Mouse (Mus musculus) bone marrow macrophage, adult 2 months (primary cell): Measurements from ENCODE around the gene Tekt4.

ENCODE experiments used
- CTCF ChIP-seq: IDR thresholded peaks from 2 replicates; pipeline ENCODE4 v1.5.1; 2012; ENCODE audit warnings: low read depth, mild to moderate bottlenecking, low read length, moderate library complexity
- POLR2A ChIP-seq: IDR thresholded peaks from 2 replicates; pipeline ENCODE4 v1.6.1; 2012; ENCODE audit warnings: mild to moderate bottlenecking, low read depth, low read length, borderline replicate concordance

DNA sequence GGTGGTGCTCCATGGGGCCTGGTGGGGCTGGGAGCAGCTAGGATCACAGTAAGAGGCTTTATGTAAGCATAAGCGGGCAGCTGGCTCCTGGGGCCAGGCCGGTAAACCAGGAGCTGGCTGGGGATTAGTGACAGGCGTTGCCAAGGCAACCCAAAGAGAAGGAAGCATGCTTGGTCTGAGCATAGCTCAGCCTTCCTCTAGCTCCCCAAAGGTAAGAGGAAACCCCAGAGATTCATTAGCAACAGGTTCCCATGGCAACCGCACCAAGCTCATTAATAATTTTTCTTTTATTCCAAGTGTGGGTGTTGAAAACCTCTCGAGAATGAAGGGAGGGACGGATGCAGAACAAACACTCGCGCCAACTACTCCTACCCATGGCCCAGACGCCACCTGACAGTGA lies 35.5 kb upstream of the Tekt4 start:
- TF ChIP-seq CTCF (no peak), POLR2A (no peak)
